Mouse (Mus musculus) heart, embryonic 14.5 days (tissue): ENCODE results near the gene Mxra7. TPM values are rescaled to one million over a fixed set of nuclear protein-coding genes. Genes with fewer than 3 reads are reported as not detected.

ENCODE experiments used
- ATAC-seq: fragments of 200-750 bp; cut with Nextera tagmentation; 2 replicates; pipeline ENCODE4 v1.8.0; 2017; ENCODE audit warnings: low read depth, moderate TSS enrichment; ENCODE audit not compliant: insufficient number of reproducible peaks, insufficient read depth, low FRiP score
- H3K27ac ChIP-seq, 2 experiments: fragments of 200-500 bp in 1 of 2; fragments of 300-500 bp in 1 of 2; sonication (generic) in 1 of 2; replicated peaks in 1 of 2; 2 replicates each; pipeline ENCODE4 v1.5.1; 2012 to 2014; ENCODE audit warnings: low read depth in 2 of 2, low read length in 2 of 2, control low read depth in 1 of 2, mild to moderate bottlenecking in 1 of 2, mixed read lengths in 1 of 2; ENCODE audit not compliant: control insufficient read depth in 1 of 2, insufficient read depth in 1 of 2
- H3K27me3 ChIP-seq: fragments of 300-500 bp; sonication (generic); 2 replicates; pipeline ENCODE4 v1.6.1; 2014; ENCODE audit warnings: mild to moderate bottlenecking, low read length, control low read depth; ENCODE audit not compliant: control insufficient read depth, insufficient read depth
- H3K36me3 ChIP-seq: fragments of 300-500 bp; sonication (generic); 2 replicates; pipeline ENCODE4 v1.6.1; 2014; ENCODE audit warnings: mild to moderate bottlenecking, control low read depth, low read length, mixed read lengths; ENCODE audit not compliant: control insufficient read depth, insufficient read depth
- H3K4me1 ChIP-seq, 2 experiments: fragments of 200-500 bp in 1 of 2; fragments of 300-500 bp in 1 of 2; sonication (generic) in 1 of 2; 2 replicates each; pipeline ENCODE4 v1.6.1; 2012 to 2014; ENCODE audit warnings: low read length in 2 of 2, control low read depth in 1 of 2, mixed read lengths in 1 of 2; ENCODE audit not compliant: control insufficient read depth in 2 of 2, insufficient read depth in 2 of 2
- H3K4me2 ChIP-seq: fragments of 300-500 bp; sonication (generic); 2 replicates; pipeline ENCODE4 v1.6.1; 2014; ENCODE audit warnings: mild to moderate bottlenecking, low read length
- H3K4me3 ChIP-seq, 2 experiments: fragments of 200-500 bp in 1 of 2; fragments of 300-500 bp in 1 of 2; sonication (generic) in 1 of 2; 2 replicates each; pipeline ENCODE4 v1.5.1; 2012 to 2014; ENCODE audit warnings: low read length in 2 of 2, mild to moderate bottlenecking in 2 of 2, control low read depth in 1 of 2, low read depth in 1 of 2, moderate library complexity in 1 of 2; ENCODE audit not compliant: control insufficient read depth in 1 of 2, insufficient read depth in 1 of 2
- H3K9ac ChIP-seq: fragments of 300-500 bp; sonication (generic); 2 replicates; pipeline ENCODE4 v1.6.1; 2014; ENCODE audit warnings: mild to moderate bottlenecking, low read length
- H3K9me3 ChIP-seq: fragments of 300-500 bp; sonication (generic); 2 replicates; pipeline ENCODE4 v1.6.1; 2016; ENCODE audit warnings: low read length, control low read depth; ENCODE audit not compliant: control insufficient read depth
- WGBS: fragments of 180-500 bp; shearing (Covaris S2); extraction: QIAGEN DNeasy Blood & Tissue Kit; methylation state at CpG from one replicate; pipeline ENCODE4 v1.1.7; 2014; 5-methylcytosine and 5-hydroxymethylcytosine counted together
- polyA plus RNA-seq: library from polyadenylated mRNA; unstranded; fragments of >200 nt; fragmentation: Nextera tagmentation; extraction: Ambion mirVana; gene quantifications from 2 replicates; pipeline ENCODE4 v1.2.1, GENCODE M21; 2014

Mxra7 gene
- polyA plus RNA-seq, 1 experiment from 2014 or later: 16.7 TPM

GRCm38 (mm10) chr11:116814076-116814883, 13.6 kb downstream of the Mxra7 start:
- no peak overlapping the region for H3K4me3 ChIP-seq
- peak overlapping the region; percentile 49 for H3K9ac ChIP-seq
- H3K27ac ChIP-seq: peak overlapping the region; percentile 68 to 79
- peaks cover 39 to 57% of the 10 kb centered on the region in 2 experiments for H3K4me1 ChIP-seq
- 0 out of 2 replicates have a peak, but pooled peaks have one; percentile 10 for ATAC-seq
- 31% methylated on average over 20 of the region's 20 CpGs for WGBS
- peaks cover 4% of the 10 kb centered on the region for H3K36me3 ChIP-seq
- H3K4me2 ChIP-seq: peak overlapping the region; percentile 27; the same call in 1 of the 2 replicates
- H3K9me3 ChIP-seq: no peaks in the 10 kb centered on the region
- no peaks in the 10 kb centered on the region; the same call in 1 of the 2 replicates for H3K27me3 ChIP-seq

- ATAC-seq: no peak
- peaks cover 39 to 51% of the 10 kb centered on the region in 2 experiments for H3K4me1 ChIP-seq
These were observed 14.2 kb downstream of the Mxra7 start for GRCm38 (mm10) chr11:116813610-116814009.

GRCm38 (mm10) chr11:116812793-116813529, 14.9 kb downstream of the Mxra7 start:
- Histone ChIP-seq H3K4me1 (peaks cover 40 to 51% of the 10 kb centered on the region in 2 experiments), H3K4me3 (no peak overlapping the region), H3K9me3 (no peaks in the 10 kb centered on the region), H3K27me3 (no peaks in the 10 kb centered on the region; the same call in 1 of the 2 replicates), H3K4me2 (peak overlapping the region; percentile 9; the same call in 1 of the 2 replicates), H3K36me3 (peaks cover 9% of the 10 kb centered on the region), H3K9ac (peak overlapping the region; percentile 49; the same call in 1 of the 2 replicates), H3K27ac (peak overlapping the region; percentile 59 to 68)
- WGBS: 42% methylated on average over 21 of the region's 21 CpGs
- peak; percentile 19; the same call in 1 of the 2 replicates for ATAC-seq

More at GRCm38 (mm10) chr11:116813610-116814009, 14.2 kb downstream of the Mxra7 start:
- no peak overlapping the region for H3K4me3 ChIP-seq
- peak overlapping the region; percentile 68 to 79 for H3K27ac ChIP-seq
- no peaks in the 10 kb centered on the region; the same call in 1 of the 2 replicates for H3K27me3 ChIP-seq
- no peaks in the 10 kb centered on the region for H3K9me3 ChIP-seq
- H3K9ac ChIP-seq: peak overlapping the region; percentile 49; the same call in 1 of the 2 replicates
- whole genome bisulfite sequencing: 84% methylated on average over 13 of the region's 13 CpGs
- H3K36me3 ChIP-seq: peaks cover 9% of the 10 kb centered on the region
- H3K4me2 ChIP-seq: no peak overlapping the region

- H3K9ac ChIP-seq: peak overlapping the region; percentile 70
- H3K27ac ChIP-seq: peak overlapping the region in 1 of 2 experiments; percentile 66; a peak in 2 of 4 replicates
- H3K4me3 ChIP-seq: peak overlapping the region; percentile 40 to 47
- peak; percentile 63 for ATAC-seq
- H3K36me3 ChIP-seq: peaks cover 9% of the 10 kb centered on the region
- H3K4me2 ChIP-seq: peak overlapping the region; percentile 81
- no peaks in the 10 kb centered on the region; the same call in 1 of the 2 replicates for H3K27me3 ChIP-seq
- WGBS: 15% methylated on average over 31 of the region's 32 CpGs
- no peaks in the 10 kb centered on the region for H3K9me3 ChIP-seq
- H3K4me1 ChIP-seq: peaks cover 38 to 53% of the 10 kb centered on the region in 2 experiments
These were observed 16.6 kb downstream of the Mxra7 start for GRCm38 (mm10) chr11:116810983-116811901.

DNA sequence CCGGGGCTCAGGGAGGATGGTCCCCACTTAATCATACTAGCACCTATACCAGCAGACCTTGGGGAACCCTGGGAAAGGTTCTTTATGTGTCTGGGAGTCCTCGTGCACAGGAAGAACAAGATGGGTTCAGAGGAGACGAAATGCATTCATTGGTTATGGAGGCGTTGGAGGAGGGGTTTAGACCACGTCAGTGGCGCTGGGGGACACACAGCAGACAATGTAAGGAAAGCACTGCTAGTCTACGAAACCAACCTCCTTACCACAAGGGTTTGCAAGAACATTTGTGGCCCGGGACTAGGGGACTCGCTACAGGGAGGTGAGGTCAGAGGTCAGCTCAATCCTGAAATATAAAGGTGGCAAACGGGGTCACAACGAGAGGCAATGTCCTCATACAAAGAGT, 17.3 kb downstream of the Mxra7 start:
- no peaks in the 10 kb centered on the region for H3K9me3 ChIP-seq
- H3K9ac ChIP-seq: peak overlapping the region; percentile 70; the same call in 1 of the 2 replicates
- H3K27ac ChIP-seq: no peak overlapping the region
- peaks cover 9% of the 10 kb centered on the region for H3K36me3 ChIP-seq
- H3K4me2 ChIP-seq: no peak overlapping the region
- no peaks in the 10 kb centered on the region; the same call in 1 of the 2 replicates for H3K27me3 ChIP-seq
- ATAC-seq: no peak
- H3K4me3 ChIP-seq: no peak overlapping the region
- H3K4me1 ChIP-seq: peaks cover 35 to 52% of the 10 kb centered on the region in 2 experiments
- 86% methylated on average over 11 of the region's 11 CpGs for WGBS

GRCm38 (mm10) chr11:116809520-116809919, 18.3 kb downstream of the Mxra7 start:
- no peak overlapping the region for H3K4me2 ChIP-seq
- peaks cover 28 to 42% of the 10 kb centered on the region in 2 experiments for H3K4me1 ChIP-seq
- H3K4me3 ChIP-seq: no peak overlapping the region
- no peak overlapping the region for H3K27ac ChIP-seq
- no peaks in the 10 kb centered on the region; the same call in 1 of the 2 replicates for H3K27me3 ChIP-seq
- peaks cover 9% of the 10 kb centered on the region for H3K36me3 ChIP-seq
- H3K9me3 ChIP-seq: no peaks in the 10 kb centered on the region
- 75% methylated on average over 8 of the region's 8 CpGs for WGBS
- H3K9ac ChIP-seq: no peak overlapping the region
- no peak for ATAC-seq
